In the genomic region with DNA sequence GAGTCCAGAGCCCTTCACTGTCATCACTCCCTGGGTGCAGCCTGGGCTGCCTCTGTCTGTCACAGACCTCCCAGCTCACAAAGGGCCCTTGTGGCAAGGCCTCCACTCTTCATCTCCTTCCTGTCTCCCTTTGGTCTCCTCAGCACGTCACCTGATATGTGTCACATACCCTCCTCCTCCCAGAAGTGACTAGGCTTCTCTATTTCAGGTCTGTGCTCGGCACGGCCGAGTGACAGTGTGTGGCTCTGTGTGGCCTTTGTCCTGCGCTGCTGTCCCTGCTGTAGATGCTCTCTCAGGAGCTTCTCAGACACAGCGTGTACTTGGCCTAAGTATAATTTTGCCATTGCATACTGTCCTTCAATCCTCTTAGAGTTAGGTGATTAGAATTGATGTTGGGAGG, we compare ENCODE assay signal across 27 mouse cellular contexts. TPM values are rescaled to one million over a fixed set of nuclear protein-coding genes. Genes with fewer than 3 reads are reported as not detected.
DNase-seq lines count a peak whose midpoint lies in the region; ATAC-seq and TF ChIP-seq lines count a peak whose summit lies in the region.
"Had no signal": no experiment of that assay in that cellular context is flagged by ENCODE, and none has a peak within 500 bp of the region (broad histone marks: within the 10 kb centered on the region; RNA-seq: fewer than 3 reads in every experiment).

No protein-coding gene starts in this region.

- no peak overlapping the region for H3K4me3 ChIP-seq in hindbrain, embryonic 11.5 days (ENCODE audit: low read depth, low read length)
- no peak overlapping the region for H3K4me3 ChIP-seq in hindbrain, embryonic 13.5 days
- H3K4me3 ChIP-seq in megakaryocyte, embryonic 14.5 days (replicated peaks), result peak overlapping the region; percentile 82
- no peak overlapping the region for H3K4me3 ChIP-seq in CH12.LX (replicated peaks in 1 of 3; ENCODE audit: low read depth in 2 of 3, low read length in 2 of 3, poor library complexity in 1 of 3)
- H3K4me3 ChIP-seq: embryonic facial prominence, embryonic 13.5 days; erythroblast, embryonic 14.5 days; forebrain, embryonic 13.5 days; heart, embryonic 13.5 days; left cerebral cortex, adult 2 months; limb, embryonic 15.5 days had no signal

- no peak for TF ChIP-seq CTCF in CH12.LX (conservative IDR thresholded peaks at IDR 0.05 in 1 of 2, IDR thresholded peaks at IDR 0.05 in 1 of 2; ENCODE audit: low read depth in 2 of 2, low read length in 2 of 2)

- TF ChIP-seq POLR2A in CH12.LX (IDR thresholded peaks at IDR 0.05; ENCODE audit: low read depth, low read length), result no peak

- 0 out of 2 replicates have a peak overlapping the region, but pooled peaks have one; percentile 7 for H3K27ac ChIP-seq in hindbrain, embryonic 11.5 days (ENCODE audit: low read depth, low read length)
- no peak overlapping the region for H3K27ac ChIP-seq in hindbrain, embryonic 13.5 days
- H3K27ac ChIP-seq in CH12.LX (ENCODE audit: insufficient read depth, low read depth), result no peak overlapping the region
- H3K27ac ChIP-seq: embryonic facial prominence, embryonic 13.5 days; forebrain, embryonic 13.5 days; heart, embryonic 13.5 days; left cerebral cortex, adult 2 months; limb, embryonic 15.5 days; liver, embryonic 14.5 days had no signal

- no peak for DNase-seq in hindbrain, embryonic 11.5 days (ENCODE audit: low spot score)
- peak; percentile 13 for DNase-seq in CH12.LX (ENCODE audit: extremely low read depth)
- no peak for DNase-seq in urinary bladder, postnatal 14 days (ENCODE audit: low spot score)
- DNase-seq: adrenal gland, postnatal 10 days; cerebellum, adult 18-20 months; cerebellum, postnatal 14 days; kidney, adult 9 months; left cerebral cortex, postnatal 4 days; lung, embryonic 14.5 days; thymus, postnatal 36 days had no signal

- no peaks in the 10 kb centered on the region for H3K36me3 ChIP-seq in hindbrain, embryonic 11.5 days (ENCODE audit: control insufficient read depth, insufficient read depth, low read length)
- no peaks in the 10 kb centered on the region for H3K36me3 ChIP-seq in hindbrain, embryonic 13.5 days
- H3K36me3 ChIP-seq in megakaryocyte, embryonic 14.5 days (replicated peaks; ENCODE audit: low read length), result no peaks in the 10 kb centered on the region
- H3K36me3 ChIP-seq in CH12.LX (replicated peaks in 1 of 2; ENCODE audit: control insufficient read depth in 1 of 2, insufficient read depth in 1 of 2, low read length in 1 of 2), result no peaks in the 10 kb centered on the region
- H3K36me3 ChIP-seq: embryonic facial prominence, embryonic 13.5 days; heart, embryonic 13.5 days; limb, embryonic 15.5 days had no signal

- dilution Hi-C loops in CH12.LX (cut with MboI; ENCODE audit: extremely low pct_ligation_motif_present, extremely low pct_unique_long_range_greater_than_20kb, low sequenced_read_pairs), result no loop called here

- no peak for TF ChIP-seq EP300 in CH12.LX (IDR thresholded peaks at IDR 0.05; ENCODE audit: low read length)

- H3K9ac ChIP-seq in hindbrain, embryonic 11.5 days (ENCODE audit: low read depth, low read length), result no peak overlapping the region
- H3K9ac ChIP-seq in hindbrain, embryonic 13.5 days, result no peak overlapping the region
- no peak overlapping the region for H3K9ac ChIP-seq in CH12.LX (ENCODE audit: insufficient read depth, low read depth)
- H3K9ac ChIP-seq: embryonic facial prominence, embryonic 13.5 days; forebrain, embryonic 13.5 days; heart, embryonic 13.5 days; limb, embryonic 15.5 days; liver, embryonic 14.5 days; lung, embryonic 14.5 days had no signal

- TF ChIP-seq RAD21 in CH12.LX (IDR thresholded peaks at IDR 0.05; ENCODE audit: low read depth, low read length), result no peak

- WGBS in hindbrain, embryonic 11.5 days, result 54% methylated on average over 6 of the region's 6 CpGs
- WGBS in hindbrain, embryonic 13.5 days, result 66% methylated on average over 6 of the region's 6 CpGs

- no peaks in the 10 kb centered on the region for H3K79me2 ChIP-seq in CH12.LX (replicated peaks; ENCODE audit: control insufficient read depth, extremely low read depth, insufficient read depth, poor library complexity, severe bottlenecking)

- no peaks in the 10 kb centered on the region for H3K9me3 ChIP-seq in hindbrain, embryonic 11.5 days (ENCODE audit: control insufficient read depth, low read length)
- no peaks in the 10 kb centered on the region for H3K9me3 ChIP-seq in hindbrain, embryonic 13.5 days
- H3K9me3 ChIP-seq in megakaryocyte, embryonic 14.5 days, result no peaks in the 10 kb centered on the region
- H3K9me3 ChIP-seq in CH12.LX (replicated peaks; ENCODE audit: low read length), result no peaks in the 10 kb centered on the region
- H3K9me3 ChIP-seq: embryonic facial prominence, embryonic 13.5 days; forebrain, embryonic 13.5 days; heart, embryonic 13.5 days; limb, embryonic 15.5 days had no signal

- peak; percentile 43; the same call in 1 of the 2 replicates for ATAC-seq in hindbrain, embryonic 11.5 days (ENCODE audit: low FRiP score)
- ATAC-seq in hindbrain, embryonic 13.5 days (ENCODE audit: low FRiP score), result no peak
- no peak for ATAC-seq in megakaryocyte, adult 5-6 weeks (ENCODE audit: poor library complexity, severe bottlenecking)
- ATAC-seq in hematopoietic stem cell, adult 5-6 weeks (replicated peaks in 1 of 2; ENCODE audit: insufficient read depth in 1 of 2, low FRiP score in 2 of 2, low TSS enrichment in 1 of 2, low read depth in 1 of 2, poor library complexity in 2 of 2, severe bottlenecking in 2 of 2), result peak; percentile 53 to 56; a peak in 3 of 4 replicates
- ATAC-seq: forebrain, embryonic 13.5 days; inflammation-experienced regulatory T-cells, adult 6 months had no signal

- no peaks in the 10 kb centered on the region for H3K4me1 ChIP-seq in hindbrain, embryonic 11.5 days (replicated peaks; ENCODE audit: control insufficient read depth, insufficient read depth, low read length)
- H3K4me1 ChIP-seq in hindbrain, embryonic 13.5 days (replicated peaks), result peaks cover 13% of the 10 kb centered on the region
- H3K4me1 ChIP-seq in megakaryocyte, embryonic 14.5 days, result peaks cover 83% of the 10 kb centered on the region
- peaks cover 5 to 7% of the 10 kb centered on the region in 2 experiments; a peak in 1 of 4 replicates for H3K4me1 ChIP-seq in CH12.LX (ENCODE audit: control insufficient read depth in 1 of 2, insufficient read depth in 2 of 2)
- H3K4me1 ChIP-seq: embryonic facial prominence, embryonic 13.5 days; limb, embryonic 15.5 days had no signal

- no peak overlapping the region for H3K4me2 ChIP-seq in hindbrain, embryonic 11.5 days (replicated peaks; ENCODE audit: low read depth, low read length)
- no peak overlapping the region for H3K4me2 ChIP-seq in hindbrain, embryonic 13.5 days
- no peak overlapping the region for H3K4me2 ChIP-seq in CH12.LX (ENCODE audit: insufficient read depth, low read depth, poor library complexity, severe bottlenecking)
- H3K4me2 ChIP-seq: embryonic facial prominence, embryonic 13.5 days; forebrain, embryonic 13.5 days; heart, embryonic 13.5 days; limb, embryonic 15.5 days; lung, embryonic 14.5 days had no signal

- no peaks in the 10 kb centered on the region for H3K27me3 ChIP-seq in hindbrain, embryonic 11.5 days (ENCODE audit: control insufficient read depth, insufficient read depth, low read length)
- peaks cover 5% of the 10 kb centered on the region for H3K27me3 ChIP-seq in hindbrain, embryonic 13.5 days
- H3K27me3 ChIP-seq in megakaryocyte, embryonic 14.5 days (replicated peaks), result no peaks in the 10 kb centered on the region
- H3K27me3 ChIP-seq in CH12.LX (replicated peaks), result peaks cover 15% of the 10 kb centered on the region
- H3K27me3 ChIP-seq: forebrain, embryonic 13.5 days had no signal

- in situ Hi-C loops in CH12.LX (cut with MboI; ENCODE audit: low pct_ligation_motif_present, low pct_unique_long_range_greater_than_20kb, low sequenced_read_pairs), result no loop called here

TF ChIP-seq in CH12.LX, 34 proteins besides CTCF, POLR2A, EP300 and RAD21:
- TF ChIP-seq SIN3A (IDR thresholded peaks at IDR 0.05; ENCODE audit: low read length), result no peak
- no peak for TF ChIP-seq JUN (IDR thresholded peaks at IDR 0.05; ENCODE audit: insufficient read depth, low read depth, low read length)
- TF ChIP-seq TCF12 (IDR thresholded peaks at IDR 0.05; ENCODE audit: low read depth, low read length), result no peak
- no peak for TF ChIP-seq MEF2A (IDR thresholded peaks at IDR 0.05; ENCODE audit: borderline replicate concordance, low read depth, low read length)
- TF ChIP-seq RCOR1 (conservative IDR thresholded peaks at IDR 0.05; ENCODE audit: low read depth, low read length), result no peak
- no peak for TF ChIP-seq E2F4 (IDR thresholded peaks at IDR 0.05; ENCODE audit: insufficient replicate concordance, low read depth, low read length)
- TF ChIP-seq JUND (conservative IDR thresholded peaks at IDR 0.05; ENCODE audit: low read depth, low read length), result no peak
- TF ChIP-seq ZKSCAN1 (IDR thresholded peaks at IDR 0.05; ENCODE audit: borderline replicate concordance, low read depth, low read length), result no peak
- TF ChIP-seq GABPA (IDR thresholded peaks at IDR 0.05; ENCODE audit: insufficient replicate concordance, low read depth, low read length), result no peak

RNA-seq across cellular contexts. Expression of a gene that starts 21.0 kb away (rescaled TPM):
- 0.22 and 0.85 TPM in 2 replicates for polyA plus RNA-seq in hindbrain, embryonic 11.5 days (2014; fragmentation: Nextera tagmentation; extraction: Ambion mirVana)
- polyA plus RNA-seq in hindbrain, embryonic 13.5 days (2015; fragmentation: Nextera tagmentation; extraction: Ambion mirVana), result 0.44 and 0.52 TPM in 2 replicates
- not detected in 2 replicates for polyA plus RNA-seq in megakaryocyte, embryonic 14.5 days (2012; ENCODE audit: insufficient read depth, low replicate concordance)
- not detected in 2 replicates for total RNA-seq in megakaryocyte, adult 5-6 weeks (2015)
- total RNA-seq in megakaryocyte, adult 5-6 weeks (2017), result not detected in 2 replicates
- total RNA-seq in CH12.LX (2012; rRNA removed), result 0.17 TPM in 1 of 2 replicates, not detected in the other
- total RNA-seq in CH12.LX (2014; rRNA removed), result not detected in 2 replicates
- polyA plus RNA-seq in CH12.LX (2012; ENCODE audit: insufficient read length, low read depth), result not detected in 2 replicates
- not detected in 2 replicates for total RNA-seq in hematopoietic stem cell, adult 5-6 weeks (2017)
- total RNA-seq: adrenal gland, postnatal 10 days; gastrocnemius, adult 8-10 months; heart, postnatal 25 days; left cerebral cortex, adult 2 months had no signal
- polyA plus RNA-seq: C2C12; erythroblast, embryonic 14.5 days; gonadal fat pad, adult 2 months; inflammation-experienced regulatory T-cells, adult 6 months; small intestine, adult 2 months had no signal

Comparison
In these comparisons a context has a peak if more than half of its experiments do, and no peak if none do; other contexts are left out.
1. ATAC-seq: peak in hindbrain, embryonic 11.5 days (single experiment) and hematopoietic stem cell, adult 5-6 weeks (2 of 2); none in hindbrain, embryonic 13.5 days (single experiment) and megakaryocyte, adult 5-6 weeks (single experiment).